ENCODE assay signal across 14 mouse cellular contexts in genomic region chr7:78827749-78828362, GRCm38 (mm10). TPM values are rescaled to one million over a fixed set of nuclear protein-coding genes. Genes with fewer than 3 reads are reported as not detected.
DNase-seq lines count a peak whose midpoint lies in the region; ATAC-seq and TF ChIP-seq lines count a peak whose summit lies in the region.
"Had no signal": no experiment of that assay in that cellular context is flagged by ENCODE, and none has a peak within 500 bp of the region (broad histone marks: within the 10 kb centered on the region; RNA-seq: fewer than 3 reads in every experiment).

No protein-coding gene starts in this region.

- peak overlapping the region; percentile 13; the same call in 1 of the 2 replicates for H3K9ac ChIP-seq in intestine, postnatal 0 days (ENCODE audit: low read depth, low read length)
- H3K9ac ChIP-seq in neural tube, embryonic 14.5 days (replicated peaks; ENCODE audit: low read depth, low read length), result no peak overlapping the region

- H3K27me3 ChIP-seq in intestine, postnatal 0 days (replicated peaks; ENCODE audit: control insufficient read depth, insufficient read depth, low read length), result no peaks in the 10 kb centered on the region
- no peaks in the 10 kb centered on the region for H3K27me3 ChIP-seq in neural tube, embryonic 14.5 days (ENCODE audit: control insufficient read depth, insufficient read depth, low read length)
- H3K27me3 ChIP-seq: limb, embryonic 13.5 days had no signal

- TF ChIP-seq CTCF in intestine, postnatal 0 days (IDR thresholded peaks at IDR 0.05; ENCODE audit: low read depth), result peak; percentile 29; the same call in 1 of the 2 replicates

- 0 out of 2 replicates have a peak, but pooled peaks cover 4% of the 10 kb centered on the region for H3K4me1 ChIP-seq in intestine, postnatal 0 days (replicated peaks; ENCODE audit: control insufficient read depth, insufficient read depth, low read length)
- H3K4me1 ChIP-seq in neural tube, embryonic 14.5 days (ENCODE audit: control insufficient read depth, insufficient read depth, low read length), result peaks cover 21% of the 10 kb centered on the region
- H3K4me1 ChIP-seq: limb, embryonic 13.5 days had no signal

- intact Hi-C loops in gastrocnemius, postnatal 14 days (cut with DNase I; ENCODE audit: low total_unique reads), result no loop called here

- DNase-seq in gastrocnemius, adult 18-20 months (ENCODE audit: low spot score), result peak; percentile 79
- no peak for DNase-seq in gastrocnemius, postnatal 14 days
- DNase-seq in lung, postnatal 14 days, result peak; percentile 11
- DNase-seq in lung, postnatal 36 days, result no peak
- DNase-seq in retina, embryonic 14.5 days (ENCODE audit: low spot score), result no peak
- DNase-seq: cerebellum, adult 8-10 months; heart, postnatal 4 days; kidney, postnatal 10 days; right cerebral cortex, postnatal 4 days had no signal

- H3K4me2 ChIP-seq in intestine, postnatal 0 days (replicated peaks; ENCODE audit: low read depth), result peak overlapping the region; percentile 41
- H3K4me2 ChIP-seq in neural tube, embryonic 14.5 days (ENCODE audit: low read depth, low read length), result no peak overlapping the region
- H3K4me2 ChIP-seq: limb, embryonic 13.5 days had no signal

- H3K4me3 ChIP-seq in intestine, postnatal 0 days (ENCODE audit: low read depth, low read length), result no peak overlapping the region
- H3K4me3 ChIP-seq in neural tube, embryonic 14.5 days (ENCODE audit: low read depth, low read length), result no peak overlapping the region
- H3K4me3 ChIP-seq: limb, embryonic 13.5 days had no signal

- peak overlapping the region; percentile 76 for H3K27ac ChIP-seq in intestine, postnatal 0 days (ENCODE audit: low read depth, low read length)
- H3K27ac ChIP-seq in neural tube, embryonic 14.5 days (ENCODE audit: low read depth, low read length), result peak overlapping the region; percentile 65
- H3K27ac ChIP-seq: limb, embryonic 13.5 days had no signal

- ATAC-seq in intestine, postnatal 0 days, result peak; percentile 97
- no peak for ATAC-seq in neural tube, embryonic 14.5 days (ENCODE audit: low read depth)
- no peak for ATAC-seq in cerebellum, adult (ENCODE audit: insufficient number of reproducible peaks, low FRiP score, low TSS enrichment)
- ATAC-seq: CD4-positive, CD25-positive, alpha-beta regulatory T cell, adult 4 months had no signal

- peaks cover 23% of the 10 kb centered on the region for H3K36me3 ChIP-seq in intestine, postnatal 0 days (ENCODE audit: control insufficient read depth, insufficient read depth)
- peaks cover 3% of the 10 kb centered on the region; the same call in 1 of the 2 replicates for H3K36me3 ChIP-seq in neural tube, embryonic 14.5 days (ENCODE audit: control insufficient read depth, insufficient read depth, low read length)

- no peaks in the 10 kb centered on the region for H3K9me3 ChIP-seq in intestine, postnatal 0 days (ENCODE audit: control insufficient read depth)
- no peaks in the 10 kb centered on the region for H3K9me3 ChIP-seq in neural tube, embryonic 14.5 days (ENCODE audit: control insufficient read depth, low read length)
- H3K9me3 ChIP-seq: limb, embryonic 13.5 days had no signal

- WGBS in intestine, postnatal 0 days, result 34% methylated on average over 14 of the region's 14 CpGs
- WGBS in neural tube, embryonic 14.5 days, result 64% methylated on average over 14 of the region's 14 CpGs

RNA-seq across cellular contexts. Expression of gene Det1, which starts 19.2 kb away (rescaled TPM):
- total RNA-seq in gastrocnemius, adult 18-20 months (2021), result 10 to 100 TPM; 21.9 to 22.3 TPM
- total RNA-seq in gastrocnemius, postnatal 14 days (2021), result 1 to 10 TPM; 8.5 to 9.2 TPM
- polyA plus RNA-seq in intestine, postnatal 0 days (2015; fragmentation: Nextera tagmentation; extraction: Ambion mirVana), result 10.1 and 11.2 TPM in 2 replicates
- 12.9 and 14.9 TPM in 2 replicates for polyA plus RNA-seq in neural tube, embryonic 14.5 days (2014; fragmentation: Nextera tagmentation; extraction: Ambion mirVana)

RNA-seq across cellular contexts. Expression of gene Mrpl46, which starts 44.5 kb away (rescaled TPM):
- 10 to 100 TPM; 28.2 to 31.5 TPM for total RNA-seq in gastrocnemius, adult 18-20 months (2021)
- total RNA-seq in gastrocnemius, postnatal 14 days (2021), result 10 to 100 TPM; 30.2 to 36.2 TPM
- 64.7 and 68.9 TPM in 2 replicates for polyA plus RNA-seq in intestine, postnatal 0 days (2015; fragmentation: Nextera tagmentation; extraction: Ambion mirVana)
- polyA plus RNA-seq in neural tube, embryonic 14.5 days (2014; fragmentation: Nextera tagmentation; extraction: Ambion mirVana), result 61.2 and 62.1 TPM in 2 replicates

RNA-seq across cellular contexts. Expression of gene Mrps11, which starts 44.9 kb away (rescaled TPM):
- total RNA-seq in gastrocnemius, adult 18-20 months (2021), result 10 to 100 TPM; 29.8 to 30.5 TPM
- 10 to 100 TPM; 25.7 to 26.9 TPM for total RNA-seq in gastrocnemius, postnatal 14 days (2021)
- 38.6 and 40.6 TPM in 2 replicates for polyA plus RNA-seq in intestine, postnatal 0 days (2015; fragmentation: Nextera tagmentation; extraction: Ambion mirVana)
- polyA plus RNA-seq in neural tube, embryonic 14.5 days (2014; fragmentation: Nextera tagmentation; extraction: Ambion mirVana), result 69.1 and 74.0 TPM in 2 replicates

Comparison
In these comparisons a context has a peak if more than half of its experiments do, and no peak if none do; other contexts are left out.
1. DNase-seq: peak in gastrocnemius, adult 18-20 months (single experiment) and lung, postnatal 14 days (single experiment); none in gastrocnemius, postnatal 14 days (single experiment), lung, postnatal 36 days (single experiment) and retina, embryonic 14.5 days (single experiment).